Mouse (Mus musculus) kidney, adult 8-10 months (tissue): Measurements from ENCODE around the gene Jtb.
A peak's percentile ranks its signal among the peaks of the same experiment; 100 is the strongest.

Source experiments
- DNase-seq, 2 experiments: peaks; one replicate each; pipeline ENCODE4 v3.0.0; 2022

Jtb gene

DNA sequence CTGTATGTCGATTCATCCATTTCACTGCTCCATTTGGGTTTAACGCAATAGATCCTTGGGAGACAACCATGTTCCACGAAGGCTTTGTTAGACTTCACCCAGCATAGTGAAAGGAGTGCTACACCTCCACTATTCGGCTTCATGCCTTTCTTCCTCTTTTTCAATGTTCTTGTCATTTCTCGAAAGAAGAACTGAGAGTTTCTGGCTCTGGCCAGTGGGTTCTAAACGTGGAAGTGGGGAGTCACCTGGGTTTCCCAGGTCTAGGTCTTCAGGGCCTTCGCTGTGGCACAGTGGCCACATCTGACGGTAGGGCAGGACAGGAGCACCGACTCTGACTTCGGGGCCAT lies 33.3 kb downstream of the Jtb start:
- no peak for DNase-seq

DNA sequence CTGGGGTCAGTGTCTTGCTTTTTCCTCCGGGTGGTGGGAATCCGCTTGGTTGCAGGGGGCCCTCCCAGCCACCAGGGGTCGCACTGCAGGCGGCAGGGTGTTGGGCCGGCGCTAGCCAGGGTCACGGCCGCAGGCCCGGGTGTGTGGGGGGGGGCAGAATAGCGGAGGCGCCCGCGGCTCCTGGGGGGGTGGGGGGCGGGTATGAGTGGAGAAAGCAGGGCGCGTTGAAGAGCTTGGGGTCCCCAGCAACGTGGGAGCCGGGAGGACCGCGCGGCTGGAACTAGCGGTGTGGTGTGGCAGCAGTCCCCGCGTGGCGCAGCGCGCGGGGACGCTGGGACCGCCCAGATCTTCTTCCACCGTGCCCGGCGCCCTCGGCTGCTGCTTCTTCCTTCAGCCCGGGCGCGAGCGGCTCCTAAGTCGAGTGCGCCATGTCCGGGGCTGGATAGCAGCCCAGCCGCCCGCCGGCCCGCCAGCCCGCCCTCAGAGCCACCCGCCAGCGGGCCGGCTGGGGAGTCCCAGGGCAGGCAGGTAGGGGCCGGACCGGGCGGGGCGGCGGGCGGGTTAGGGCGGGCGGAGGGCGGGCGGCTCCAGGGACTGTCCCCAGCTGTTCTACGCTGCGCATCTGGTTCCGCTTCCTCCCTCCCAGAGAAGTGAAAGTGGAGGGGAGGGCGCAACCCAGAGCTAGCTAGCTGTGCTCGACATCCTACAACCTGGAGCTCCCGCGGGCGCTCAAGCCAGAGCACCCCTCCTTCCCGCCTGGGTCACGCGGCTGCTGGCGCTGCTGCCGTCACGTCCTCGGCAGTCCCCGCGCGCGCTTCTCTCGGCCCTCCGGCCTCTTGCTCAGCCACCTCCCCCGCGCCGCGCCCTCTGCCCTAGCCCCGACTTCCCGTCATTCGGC lies 33.9 kb downstream of the Jtb start, which contains the start of gene Dennd4b:
Gene Dennd4b, plus strand, starts transcription at position 152 of the 898 bp plus-strand sequence.
- DNase-seq, result peak; percentile 88 to 89

DNA sequence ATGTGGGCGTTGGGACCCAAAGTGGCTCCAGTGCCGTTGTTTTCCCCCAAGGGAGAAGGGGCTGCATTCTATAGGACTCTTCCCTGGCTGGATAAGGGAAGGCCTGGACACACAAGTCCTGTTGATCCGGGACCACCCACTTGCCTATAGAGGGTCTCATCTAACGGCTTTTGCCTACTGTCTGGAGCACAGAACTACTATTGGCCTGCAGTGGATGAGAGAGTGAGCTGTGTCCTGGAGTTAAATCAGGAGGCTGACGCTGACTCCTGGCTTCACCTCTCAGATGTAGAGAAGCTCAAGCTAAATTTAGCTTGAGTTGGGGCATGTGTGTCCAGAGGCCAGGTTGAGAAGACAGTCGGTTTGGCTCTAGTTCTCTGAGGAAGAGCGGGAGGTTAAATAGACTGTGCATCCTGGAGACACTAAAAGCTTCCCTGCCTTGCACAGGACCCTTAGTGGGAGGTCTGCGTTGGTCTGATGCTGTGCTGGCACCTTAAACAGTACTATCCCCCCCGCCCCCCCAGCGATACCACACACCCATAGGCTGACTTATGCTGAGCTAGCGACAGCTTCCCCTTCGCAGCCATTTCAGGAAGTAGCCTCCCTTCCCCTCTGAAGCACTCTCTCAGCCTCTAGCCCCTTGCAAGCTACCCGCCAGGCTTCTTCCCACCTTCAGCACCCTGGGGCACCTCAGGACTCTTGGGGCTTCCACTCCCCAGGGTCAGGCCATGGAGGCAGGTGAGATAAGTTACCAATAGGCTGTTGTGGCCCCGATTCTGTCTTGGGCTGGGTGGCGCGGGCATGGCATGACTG lies 34.7 kb downstream of the Jtb start:
- DNase-seq, result no peak

DNA sequence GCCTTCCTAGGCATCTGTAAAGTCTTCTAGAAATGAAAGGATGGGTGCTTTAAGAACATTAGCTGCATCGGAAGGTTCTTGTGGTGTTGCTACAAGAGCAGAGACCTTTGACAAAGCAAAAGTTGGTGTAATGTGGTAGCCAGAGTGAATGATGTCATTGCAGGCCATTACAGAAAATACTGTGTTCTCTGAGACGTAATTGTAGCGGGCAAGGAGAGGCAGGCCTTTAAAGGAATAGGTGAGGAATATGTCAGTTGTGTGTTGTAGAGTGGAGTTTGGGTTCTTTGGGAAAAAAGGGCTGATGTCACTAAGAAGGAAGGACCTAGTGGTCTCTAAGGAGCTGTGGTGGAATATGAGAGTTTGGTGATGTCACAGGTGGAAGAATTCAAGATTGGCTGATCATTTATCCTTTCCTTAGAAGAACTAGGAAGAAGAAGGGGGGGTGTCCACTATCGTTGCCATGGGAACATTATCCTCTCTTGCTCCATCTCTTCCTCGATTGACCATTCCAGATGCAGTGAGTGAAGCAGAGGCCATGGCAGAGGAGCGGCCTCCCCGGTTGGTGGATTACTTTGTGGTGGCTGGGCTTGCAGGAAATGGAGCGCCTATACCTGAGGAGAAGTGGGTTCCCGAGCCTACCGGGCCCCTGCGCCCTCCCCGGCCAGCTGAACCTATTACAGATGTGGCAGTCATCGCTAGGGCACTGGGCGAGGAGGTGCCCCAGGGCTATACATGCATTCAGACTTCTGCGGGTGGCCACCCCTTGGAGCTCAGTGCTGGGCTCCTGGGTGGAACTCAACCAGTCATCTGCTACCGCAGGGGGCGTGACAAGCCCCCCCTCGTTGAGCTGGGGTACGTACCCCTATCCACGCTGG lies 35.7 kb downstream of the Jtb start:
- DNase-seq, result no peak

DNA sequence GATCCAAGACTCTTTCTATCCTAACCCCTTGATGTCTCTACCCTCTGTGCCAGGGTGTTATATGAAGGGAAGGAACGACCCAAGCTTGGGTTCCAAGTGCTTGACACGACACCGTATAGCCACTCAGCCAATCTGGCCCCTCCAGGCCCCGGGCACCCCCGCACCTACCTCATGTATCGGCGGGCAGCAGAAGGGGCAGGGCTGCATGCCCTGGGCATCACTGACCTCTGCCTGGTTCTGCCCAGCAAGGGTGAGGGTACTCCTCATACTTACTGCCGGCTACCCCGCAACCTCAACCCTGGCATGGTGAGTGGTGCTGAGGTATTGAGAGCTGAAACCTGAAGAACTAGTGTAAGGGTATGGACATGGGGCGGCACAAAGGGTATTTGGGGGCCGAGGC lies 36.8 kb downstream of the Jtb start:
- DNase-seq, result no peak

DNA sequence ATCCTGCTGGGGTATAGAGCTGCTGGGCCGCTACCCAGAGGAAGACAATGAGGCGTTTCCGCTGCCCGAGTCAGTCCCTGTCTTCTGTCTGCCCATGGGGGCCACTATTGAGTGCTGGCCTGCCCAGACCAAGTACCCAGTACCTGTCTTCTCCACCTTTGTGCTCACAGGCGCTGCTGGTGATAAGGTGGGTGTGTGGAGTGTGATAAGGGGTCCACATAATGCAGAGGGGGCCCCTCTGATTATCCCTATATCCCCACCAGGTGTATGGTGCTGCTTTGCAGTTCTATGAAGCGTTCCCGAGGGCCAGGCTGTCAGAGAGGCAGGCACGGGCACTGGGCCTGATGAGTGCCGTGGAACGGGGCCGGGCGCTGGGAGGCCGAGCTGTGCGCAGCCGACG lies 37.6 kb downstream of the Jtb start:
- DNase-seq, result no peak

DNA sequence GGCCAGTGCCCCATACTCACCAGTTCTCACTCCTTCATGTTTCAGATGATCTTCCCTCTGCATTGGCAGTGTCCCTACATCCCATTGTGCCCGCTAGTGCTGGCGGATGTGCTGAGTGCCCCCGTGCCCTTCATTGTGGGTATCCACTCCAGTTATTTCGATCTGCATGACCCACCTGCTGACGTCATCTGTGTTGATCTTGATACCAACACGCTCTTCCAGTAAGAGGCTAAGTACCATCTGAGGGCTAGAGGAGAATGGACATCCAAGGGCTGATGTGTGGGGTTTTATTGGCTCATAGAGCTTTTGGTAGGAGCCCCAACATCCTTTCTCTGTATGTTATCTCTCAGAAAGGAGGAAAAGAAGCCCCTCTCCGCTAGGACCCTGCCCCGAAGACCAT lies 39.4 kb downstream of the Jtb start:
- no peak for DNase-seq

DNA sequence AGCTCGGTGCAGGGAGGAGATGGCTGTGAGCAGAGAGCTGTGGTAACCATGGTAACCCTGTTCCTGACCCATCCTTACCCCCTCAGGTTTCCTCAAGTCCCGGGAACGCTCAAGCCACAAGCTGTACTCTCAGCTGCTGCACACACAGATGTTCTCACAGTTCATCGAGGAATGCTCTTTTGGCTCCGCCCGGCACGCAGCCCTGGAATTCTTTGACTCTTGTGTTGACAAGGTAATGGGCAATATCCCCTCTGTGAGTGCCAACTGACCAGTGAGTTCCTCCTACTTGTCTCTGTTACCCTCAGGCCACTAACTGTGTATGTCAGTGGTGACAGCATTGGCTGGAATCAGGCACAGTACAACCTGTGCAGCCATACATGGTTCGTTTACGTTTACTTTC lies 40.8 kb downstream of the Jtb start:
- no peak for DNase-seq

DNA sequence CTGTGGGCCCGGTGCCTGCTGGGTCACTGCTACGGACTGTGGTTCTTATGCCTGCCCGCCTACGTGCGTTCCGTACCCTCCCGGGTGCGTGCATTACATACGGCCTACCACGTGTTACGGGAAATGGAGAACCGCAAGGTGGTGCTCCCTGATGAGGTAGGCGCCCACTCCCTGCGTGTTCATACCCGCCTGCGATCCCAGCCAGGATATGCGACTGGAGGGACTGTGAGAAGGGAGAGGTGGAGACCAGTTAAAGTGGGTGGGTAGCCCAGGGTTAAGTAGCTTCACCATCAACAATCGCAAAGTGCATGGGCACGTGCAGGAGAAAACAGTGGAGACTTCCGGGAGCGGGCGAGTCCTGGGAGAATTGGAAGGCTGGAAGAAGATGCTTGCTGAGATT lies 42.5 kb downstream of the Jtb start:
- no peak for DNase-seq

DNA sequence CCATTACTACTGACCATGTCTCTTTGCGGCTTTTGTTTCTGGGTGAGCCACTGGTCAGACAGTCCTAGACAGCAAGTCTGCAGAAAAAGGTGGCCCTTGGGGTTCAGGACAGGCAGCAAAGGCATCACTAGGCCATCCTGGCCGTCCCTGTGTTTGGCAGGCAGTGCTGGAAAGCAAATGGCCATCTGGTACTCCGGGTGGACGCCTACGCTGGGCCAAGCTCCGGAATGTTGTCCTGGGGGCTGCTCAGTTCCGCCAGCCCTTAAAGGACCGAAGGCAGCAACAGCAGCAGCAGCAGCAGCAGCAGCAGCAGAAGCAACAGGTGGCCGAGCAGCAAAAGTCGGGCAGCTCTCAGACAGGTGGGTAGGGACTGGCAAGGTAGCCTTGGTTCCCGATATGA lies 43.9 kb downstream of the Jtb start:
- DNase-seq, result no peak

DNA sequence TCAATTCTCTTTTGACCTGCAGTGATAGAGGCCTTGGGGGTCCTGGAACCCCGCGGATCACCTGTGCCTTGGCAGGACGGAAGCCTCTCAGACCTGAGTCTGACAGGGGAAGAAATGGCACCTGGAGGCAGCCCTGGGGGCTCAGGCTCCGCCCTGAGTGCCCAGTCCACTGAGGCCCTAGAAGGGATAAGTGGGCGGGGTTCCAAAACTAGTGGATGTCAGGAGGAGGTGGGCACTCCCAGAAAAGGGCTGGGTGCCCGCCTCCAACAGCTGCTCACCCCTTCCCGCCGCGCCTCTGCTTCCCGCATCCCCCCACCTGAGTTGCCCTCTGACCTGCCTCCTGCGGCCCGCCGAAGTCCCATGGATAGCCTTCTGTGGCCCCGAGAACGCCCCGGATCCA lies 45.5 kb downstream of the Jtb start:
- no peak for DNase-seq

DNA sequence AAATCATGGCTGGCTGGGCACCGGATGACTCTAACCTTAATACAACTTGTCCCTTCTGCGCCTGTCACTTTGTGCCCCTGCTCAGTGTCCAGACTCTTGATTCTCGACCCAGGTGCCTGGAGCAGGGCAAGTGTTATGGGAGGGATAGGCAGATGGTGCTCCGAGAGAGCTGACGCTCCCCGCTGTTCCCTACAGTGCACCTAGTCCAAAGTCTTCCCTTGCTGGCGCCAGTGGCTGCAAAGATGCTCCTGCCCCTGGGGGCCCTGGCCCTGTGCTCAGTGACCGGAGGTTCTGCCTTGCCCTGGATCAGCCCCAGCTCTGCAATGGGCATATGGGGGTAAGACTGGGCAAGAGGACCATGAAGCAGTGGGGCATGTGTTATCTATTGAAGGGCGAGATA lies 46.4 kb downstream of the Jtb start:
- no peak for DNase-seq

DNA sequence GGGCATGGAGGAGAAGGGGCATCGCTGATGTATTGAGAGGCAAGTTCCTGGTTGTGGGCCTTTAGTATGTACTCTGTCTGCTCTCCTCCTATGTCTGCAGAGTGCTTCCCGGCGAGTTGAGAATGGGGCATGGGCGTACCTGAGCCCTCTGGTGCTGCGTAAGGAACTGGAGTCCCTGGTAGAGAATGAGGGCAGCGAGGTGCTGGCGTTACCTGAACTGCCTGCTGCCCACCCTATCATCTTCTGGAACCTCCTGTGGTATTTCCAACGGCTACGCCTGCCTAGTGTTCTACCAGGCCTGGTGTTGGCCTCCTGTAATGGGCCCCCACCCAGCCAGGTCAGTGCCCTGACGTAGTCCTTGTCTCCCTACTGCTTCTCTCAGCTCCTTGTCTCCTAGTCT lies 46.8 kb downstream of the Jtb start:
- DNase-seq, result no peak

DNA sequence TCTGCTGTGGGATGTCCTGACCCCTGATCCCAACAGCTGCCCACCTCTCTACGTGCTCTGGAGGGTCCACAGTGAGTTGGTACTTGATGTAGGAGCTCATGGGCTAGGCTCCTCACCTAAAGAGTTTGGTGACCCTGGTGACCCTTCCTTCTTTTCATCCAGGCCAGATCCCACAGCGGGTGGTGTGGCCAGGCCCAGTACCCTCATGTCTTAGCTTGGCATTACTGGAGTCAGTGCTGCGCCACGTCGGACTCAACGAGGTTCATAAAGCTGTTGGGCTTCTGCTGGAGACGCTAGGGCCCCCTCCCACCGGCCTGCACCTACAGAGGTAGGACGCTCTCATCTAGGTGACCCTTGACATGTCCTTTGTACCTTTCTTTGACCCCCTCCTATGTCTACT lies 47.8 kb downstream of the Jtb start:
- DNase-seq, result no peak

DNA sequence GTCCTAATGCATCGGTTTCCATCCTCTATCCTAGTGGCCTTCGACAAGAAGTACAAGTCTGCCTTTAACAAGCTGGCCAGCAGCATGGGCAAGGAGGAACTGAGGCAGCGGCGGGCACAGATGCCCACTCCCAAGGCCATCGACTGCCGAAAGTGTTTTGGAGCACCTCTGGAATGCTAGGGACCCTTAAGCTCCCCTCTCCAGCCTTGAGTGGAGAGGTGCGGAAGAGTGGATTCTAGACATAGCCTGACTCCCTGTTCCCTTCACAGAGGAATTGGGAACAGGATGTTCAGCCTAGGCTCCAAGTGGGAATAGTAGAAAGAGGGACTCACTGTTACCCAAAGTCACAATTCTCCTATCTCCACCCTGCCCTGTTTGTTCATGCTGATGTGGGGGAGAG lies 48.3 kb downstream of the Jtb start:
- DNase-seq, result no peak

DNA sequence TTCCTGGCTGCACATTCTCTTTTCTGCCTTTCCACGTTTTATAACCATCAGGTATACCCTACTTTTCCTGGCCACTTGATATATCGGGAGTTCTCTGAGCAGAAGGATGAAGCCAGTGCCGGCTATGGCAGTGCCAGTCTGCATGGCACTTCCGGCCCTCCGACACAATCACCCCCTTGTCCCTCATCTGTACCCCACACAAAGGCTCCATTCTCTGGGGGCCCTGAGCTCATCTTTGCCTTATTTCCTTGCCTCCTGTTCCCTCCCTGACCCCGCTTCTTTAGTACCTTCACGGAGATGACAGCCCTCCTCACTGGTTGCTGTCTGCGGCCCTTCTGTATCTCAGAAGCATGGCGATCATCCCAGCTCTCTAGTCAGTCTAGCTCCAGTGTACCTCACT lies 49.3 kb downstream of the Jtb start:
- DNase-seq, result no peak

DNA sequence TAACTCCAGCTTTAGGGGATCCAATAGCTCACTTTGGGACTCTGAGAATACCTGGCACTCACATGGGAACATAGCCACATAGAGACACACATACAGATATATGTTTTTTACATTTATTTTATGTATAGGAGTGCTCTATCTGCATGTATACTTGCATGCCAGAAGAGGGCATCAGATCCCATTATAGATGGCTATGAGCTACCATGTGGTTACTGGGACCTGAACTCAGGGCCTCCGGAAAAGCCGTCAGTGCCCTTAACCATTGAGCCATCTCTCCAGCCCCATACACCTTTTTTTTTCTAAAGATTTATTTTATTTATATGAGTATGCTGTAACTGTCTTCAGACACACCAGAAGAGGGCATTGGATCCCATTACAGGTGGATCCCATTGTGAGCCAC lies 52.8 kb downstream of the Jtb start:
- DNase-seq, result no peak
